In genomic region chr8:88928675-88929377, GRCm38 (mm10) we compare ENCODE assay signal across 14 mouse cellular contexts.
A peak's percentile ranks its signal among the peaks of the same experiment; 100 is the strongest.
DNase-seq lines count a peak whose midpoint lies in the region; ATAC-seq lines count a peak whose summit lies in the region.
"Had no signal": no experiment of that assay in that cellular context is flagged by ENCODE, and none has a peak within 500 bp of the region (broad histone marks: within the 10 kb centered on the region; RNA-seq: fewer than 3 reads in every experiment).

No protein-coding gene starts in this region.

- no peak overlapping the region for H3K4me2 ChIP-seq in forebrain, embryonic 12.5 days
- no peak overlapping the region for H3K4me2 ChIP-seq in forebrain, embryonic 14.5 days (ENCODE audit: low read length)
- H3K4me2 ChIP-seq in forebrain, embryonic 16.5 days (ENCODE audit: low read length), result no peak overlapping the region
- H3K4me2 ChIP-seq in limb, embryonic 15.5 days, result no peak overlapping the region
- H3K4me2 ChIP-seq: liver, embryonic 15.5 days had no signal

- 40% methylated on average over 7 of the region's 7 CpGs for WGBS in forebrain, embryonic 12.5 days
- 32% methylated on average over 7 of the region's 7 CpGs for WGBS in forebrain, embryonic 14.5 days
- WGBS in forebrain, embryonic 16.5 days, result 30% methylated on average over 7 of the region's 7 CpGs
- 29% methylated on average over 7 of the region's 7 CpGs for WGBS in limb, embryonic 15.5 days

- no peak for DNase-seq in forebrain, embryonic 14.5 days (ENCODE audit: low spot score)
- DNase-seq in left cerebral cortex, postnatal 4 days, result peak; percentile 34
- no peak for DNase-seq in left cerebral cortex, adult 18-20 months (ENCODE audit: low spot score in 2 of 2)
- DNase-seq in Muller cell, postnatal 12 days (ENCODE audit: inconsistent ontology term), result no peak
- DNase-seq in ovary, postnatal 36 days (ENCODE audit: low spot score), result no peak
- DNase-seq: adrenal gland, postnatal 25 days; cerebellum, adult 9-10 months; heart, adult 18-20 months; layer of hippocampus, adult 9-11 months; right cerebral cortex, adult 18-20 months had no signal

- H3K9ac ChIP-seq in forebrain, embryonic 12.5 days, result no peak overlapping the region
- H3K9ac ChIP-seq in forebrain, embryonic 14.5 days (ENCODE audit: low read length), result no peak overlapping the region
- H3K9ac ChIP-seq in forebrain, embryonic 16.5 days (replicated peaks; ENCODE audit: low read depth, low read length), result no peak overlapping the region
- H3K9ac ChIP-seq in limb, embryonic 15.5 days, result no peak overlapping the region
- H3K9ac ChIP-seq: liver, embryonic 15.5 days had no signal

- H3K9me3 ChIP-seq in forebrain, embryonic 12.5 days, result 0 out of 2 replicates have a peak, but pooled peaks cover 3% of the 10 kb centered on the region
- no peaks in the 10 kb centered on the region for H3K9me3 ChIP-seq in forebrain, embryonic 14.5 days (replicated peaks; ENCODE audit: control insufficient read depth, low read length)
- H3K9me3 ChIP-seq in forebrain, embryonic 16.5 days (ENCODE audit: control insufficient read depth, low read length), result no peaks in the 10 kb centered on the region
- H3K9me3 ChIP-seq in limb, embryonic 15.5 days, result no peaks in the 10 kb centered on the region
- H3K9me3 ChIP-seq: liver, embryonic 15.5 days had no signal

- peaks cover 15% of the 10 kb centered on the region; the same call in 1 of the 2 replicates for H3K4me1 ChIP-seq in forebrain, embryonic 12.5 days
- H3K4me1 ChIP-seq in forebrain, embryonic 14.5 days (ENCODE audit: control insufficient read depth, insufficient read depth, low read length), result peaks cover 3% of the 10 kb centered on the region
- H3K4me1 ChIP-seq in forebrain, embryonic 16.5 days (replicated peaks; ENCODE audit: control insufficient read depth, insufficient read depth, low read length), result 0 out of 2 replicates have a peak, but pooled peaks cover 5% of the 10 kb centered on the region
- H3K4me1 ChIP-seq in limb, embryonic 15.5 days, result peaks cover 11% of the 10 kb centered on the region
- H3K4me1 ChIP-seq: liver, embryonic 15.5 days had no signal

- no peaks in the 10 kb centered on the region for H3K36me3 ChIP-seq in forebrain, embryonic 12.5 days (replicated peaks)
- no peaks in the 10 kb centered on the region for H3K36me3 ChIP-seq in forebrain, embryonic 14.5 days (ENCODE audit: control insufficient read depth, insufficient read depth, low read length)
- H3K36me3 ChIP-seq in forebrain, embryonic 16.5 days (ENCODE audit: control insufficient read depth, insufficient read depth), result no peaks in the 10 kb centered on the region
- H3K36me3 ChIP-seq in limb, embryonic 15.5 days, result no peaks in the 10 kb centered on the region
- H3K36me3 ChIP-seq: liver, embryonic 15.5 days had no signal

- no peak for ATAC-seq in forebrain, embryonic 12.5 days (ENCODE audit: low FRiP score)
- no peak; the same call in 1 of the 2 replicates for ATAC-seq in forebrain, embryonic 14.5 days
- 0 out of 2 replicates have a peak, but pooled peaks have one; percentile 55 for ATAC-seq in forebrain, embryonic 16.5 days
- peak; percentile 60; the same call in 1 of the 2 replicates for ATAC-seq in limb, embryonic 15.5 days (ENCODE audit: insufficient number of reproducible peaks, low FRiP score, low TSS enrichment, low read depth)

- H3K27ac ChIP-seq in forebrain, embryonic 12.5 days, result peak overlapping the region; percentile 54
- H3K27ac ChIP-seq in forebrain, embryonic 14.5 days (ENCODE audit: low read depth, low read length), result no peak overlapping the region; the same call in 1 of the 2 replicates
- 0 out of 2 replicates have a peak overlapping the region, but pooled peaks have one; percentile 2 for H3K27ac ChIP-seq in forebrain, embryonic 16.5 days (ENCODE audit: low read length)
- H3K27ac ChIP-seq in limb, embryonic 15.5 days, result peak overlapping the region; percentile 13; the same call in 1 of the 2 replicates
- H3K27ac ChIP-seq: liver, embryonic 15.5 days had no signal

- peaks cover 13% of the 10 kb centered on the region; the same call in 1 of the 2 replicates for H3K27me3 ChIP-seq in forebrain, embryonic 12.5 days
- H3K27me3 ChIP-seq in forebrain, embryonic 14.5 days (replicated peaks; ENCODE audit: control insufficient read depth, insufficient read depth, low read length), result no peaks in the 10 kb centered on the region
- no peaks in the 10 kb centered on the region for H3K27me3 ChIP-seq in forebrain, embryonic 16.5 days (replicated peaks; ENCODE audit: control insufficient read depth, insufficient read depth, low read length)
- H3K27me3 ChIP-seq in limb, embryonic 15.5 days, result peaks cover 13% of the 10 kb centered on the region; the same call in 1 of the 2 replicates
- H3K27me3 ChIP-seq: liver, embryonic 15.5 days had no signal

- intact Hi-C loops in left cerebral cortex, postnatal 4 days (cut with DNase I), result no loop called here

- no peak overlapping the region for H3K4me3 ChIP-seq in forebrain, embryonic 12.5 days (replicated peaks)
- no peak overlapping the region for H3K4me3 ChIP-seq in forebrain, embryonic 14.5 days (ENCODE audit: low read depth, low read length)
- no peak overlapping the region for H3K4me3 ChIP-seq in forebrain, embryonic 16.5 days (replicated peaks; ENCODE audit: low read length)
- no peak overlapping the region for H3K4me3 ChIP-seq in limb, embryonic 15.5 days
- H3K4me3 ChIP-seq: liver, embryonic 15.5 days had no signal

Comparison
In these comparisons a context has a peak if more than half of its experiments do, and no peak if none do; other contexts are left out.
1. ATAC-seq: peak in forebrain, embryonic 16.5 days (single experiment) and limb, embryonic 15.5 days (single experiment); none in forebrain, embryonic 12.5 days (single experiment) and forebrain, embryonic 14.5 days (single experiment).